Mouse (Mus musculus) brain, embryonic 18.5 days (tissue): ENCODE measurements around the gene Astn2.

ENCODE experiments used
- DNase-seq: peaks from one replicate; pipeline ENCODE4 v3.0.0-alpha.2; 2012; ENCODE audit warnings: low read depth, low spot score

Astn2 gene

DNA sequence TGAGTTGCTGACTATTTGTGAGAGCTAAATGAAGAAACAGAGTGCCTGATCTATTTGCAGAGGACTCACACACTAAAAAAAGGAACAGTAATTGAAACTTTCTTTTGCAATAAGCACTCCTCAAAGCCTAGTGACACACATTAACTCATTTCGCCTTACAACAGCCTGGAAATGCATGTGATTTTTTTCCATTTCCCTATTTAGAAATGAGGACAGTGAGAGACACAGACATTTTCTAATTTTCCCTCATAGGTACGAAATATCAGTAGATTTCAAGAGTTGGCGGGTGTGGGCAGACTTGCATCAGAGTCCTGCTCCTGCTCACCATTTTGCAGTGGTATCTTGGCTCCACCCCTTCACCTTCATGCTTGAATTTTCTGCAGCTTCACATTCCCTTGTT is 233.6 kb downstream of the Astn2 start:
- DNase-seq: no peak

DNA sequence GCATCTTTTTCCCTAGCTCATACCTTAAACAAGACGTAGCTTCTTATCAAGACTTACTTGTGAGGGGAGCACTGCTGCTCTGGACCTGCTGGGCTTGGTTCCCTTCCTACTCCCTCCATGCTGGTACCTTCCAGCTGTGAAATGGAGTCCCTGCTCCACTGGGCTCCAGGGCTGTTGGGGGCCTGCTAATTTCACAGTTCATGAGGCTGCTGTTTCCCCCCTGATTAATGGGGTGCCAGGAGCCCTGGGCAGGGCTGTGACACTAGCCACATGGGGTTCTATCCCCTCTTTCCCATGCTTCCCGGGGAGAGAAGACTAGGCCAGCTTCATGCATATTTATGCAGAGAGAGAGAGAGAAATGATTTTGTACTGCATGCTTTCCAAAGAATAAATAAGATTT is 234.9 kb downstream of the Astn2 start:
- no peak for DNase-seq

DNA sequence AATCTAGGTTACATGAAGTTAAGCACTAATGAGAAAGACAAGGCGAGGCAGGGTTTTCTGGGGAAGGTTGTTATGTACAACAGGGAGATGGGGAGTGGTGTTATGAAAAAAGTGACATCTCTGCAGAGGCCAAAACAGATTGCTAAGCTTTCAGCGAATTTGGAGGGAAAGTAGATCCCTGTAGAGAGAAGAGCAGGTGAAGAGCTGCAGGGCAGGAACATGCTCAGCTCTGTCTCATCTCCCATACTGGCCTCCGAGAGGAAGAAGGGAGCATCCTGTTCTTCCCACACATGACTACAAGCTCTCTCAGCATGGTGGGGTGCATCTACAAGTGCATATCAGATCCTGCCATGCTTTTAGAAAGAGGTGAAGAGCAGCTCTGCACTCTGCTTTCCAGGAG is 245.7 kb downstream of the Astn2 start:
- no peak for DNase-seq

DNA sequence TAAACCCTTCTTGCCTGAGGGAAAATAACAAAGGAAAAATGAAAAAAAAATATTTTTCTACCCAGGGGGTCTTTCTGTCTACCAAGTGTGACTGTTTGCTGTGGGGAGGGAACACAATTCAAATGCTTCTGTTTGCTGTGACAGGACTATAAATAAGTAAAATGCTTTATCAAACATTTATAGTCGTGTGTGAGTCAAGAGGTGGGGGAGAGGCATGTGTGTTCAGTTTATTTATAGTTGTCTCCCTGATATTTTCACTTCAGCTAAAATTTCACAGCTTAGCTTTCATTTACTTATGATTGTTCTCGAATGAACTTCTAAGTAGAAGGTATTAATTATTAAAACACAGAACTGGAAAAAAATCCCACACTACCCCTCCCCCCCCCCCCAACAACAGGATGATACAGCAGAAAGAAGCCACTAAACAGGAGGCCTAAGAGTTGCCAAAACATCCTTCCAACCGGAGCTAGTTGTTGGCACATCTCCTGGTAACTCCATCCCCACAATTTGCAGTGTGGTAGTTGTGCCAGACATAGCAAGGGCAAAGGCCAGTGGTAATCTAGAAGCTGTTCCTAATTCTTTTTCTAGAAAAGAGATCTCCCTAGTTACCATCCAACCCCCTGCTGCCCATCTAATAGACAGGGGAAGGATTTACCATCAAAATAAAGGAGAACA is 246.8 kb downstream of the Astn2 start:
- no peak for DNase-seq

DNA sequence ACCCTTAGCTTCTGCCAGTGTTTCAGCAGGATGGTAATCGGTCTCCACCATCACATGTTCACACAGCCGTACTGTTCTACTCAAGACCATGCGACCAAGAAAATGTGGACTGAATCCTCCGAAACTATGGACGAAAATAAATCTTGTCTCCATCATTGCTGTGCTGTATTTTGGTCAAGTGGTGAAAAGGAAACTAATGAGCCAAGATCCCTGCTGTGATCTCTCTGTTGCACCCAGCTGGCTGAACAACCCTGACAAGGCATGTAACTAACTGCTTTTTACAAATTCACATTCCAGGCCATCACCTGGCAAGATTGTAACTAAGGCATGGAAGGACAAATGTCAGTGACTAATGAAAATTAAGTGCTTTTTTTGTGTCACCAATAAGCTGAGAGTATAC is 257.9 kb downstream of the Astn2 start:
- DNase-seq: no peak

DNA sequence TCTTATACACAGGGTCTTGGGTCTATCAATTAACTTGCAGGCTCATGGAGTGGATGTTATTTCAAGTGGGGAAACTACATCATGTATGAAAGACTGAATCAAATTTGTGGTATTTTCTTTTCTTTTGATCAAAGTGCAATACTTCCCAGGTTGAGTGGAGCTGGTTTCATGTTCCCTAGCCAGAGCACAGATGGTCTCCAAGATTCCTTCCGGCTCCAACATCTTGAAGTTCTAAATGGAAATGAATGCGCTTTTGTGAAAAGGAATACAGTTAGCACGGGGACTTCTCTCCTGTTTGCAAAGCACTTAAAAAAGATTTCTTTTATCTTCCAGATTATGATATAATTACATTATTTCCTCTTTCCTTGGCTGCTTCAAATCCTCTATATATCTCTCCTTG is 278.2 kb downstream of the Astn2 start:
- no peak for DNase-seq

DNA sequence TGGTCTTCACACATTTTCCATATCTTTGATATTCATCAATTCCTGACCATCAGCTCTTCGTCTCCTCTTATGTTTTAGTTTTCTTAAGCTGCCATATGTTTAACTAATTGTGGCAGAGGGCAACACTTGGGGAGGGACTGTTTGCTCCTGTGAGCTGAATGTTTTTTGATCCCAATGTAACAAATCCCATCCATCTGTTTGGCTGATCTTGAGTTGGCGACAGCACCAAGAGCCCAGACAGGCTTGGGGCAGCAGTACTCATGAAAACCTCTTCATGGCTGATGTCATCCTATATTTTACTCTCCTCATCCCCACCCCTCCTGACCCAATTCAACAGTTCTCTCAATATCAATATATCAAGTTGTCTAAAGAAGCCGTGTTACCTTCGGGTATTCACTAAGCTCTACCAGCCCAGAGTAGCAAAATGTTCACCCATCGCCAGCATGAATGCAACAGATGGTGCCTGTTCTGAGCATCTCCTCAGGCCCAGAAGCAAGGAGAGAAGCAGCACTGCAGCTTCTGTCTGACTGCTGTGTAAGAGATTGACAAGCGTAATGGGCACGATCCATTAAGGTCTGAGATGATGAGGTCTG is 281.5 kb downstream of the Astn2 start:
- DNase-seq: no peak

DNA sequence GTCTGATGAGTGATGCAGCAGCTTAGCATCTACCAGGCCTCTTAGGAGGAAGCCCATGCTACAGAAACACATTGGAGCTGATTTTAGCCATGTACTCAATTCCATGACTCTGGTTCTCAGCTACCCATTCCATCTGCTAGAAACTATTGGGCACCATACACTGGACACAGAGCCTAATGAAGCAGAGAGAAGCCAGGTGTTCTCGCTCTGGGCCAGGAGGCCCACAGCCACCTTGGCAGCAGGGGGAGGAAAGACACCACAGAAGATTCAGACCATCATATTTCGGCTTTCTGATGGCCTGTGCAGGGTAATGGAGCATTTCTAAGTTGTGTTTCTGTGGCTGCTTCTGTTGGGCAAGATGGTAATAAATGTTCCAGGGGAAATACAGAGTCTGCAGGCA is 290.2 kb downstream of the Astn2 start:
- no peak for DNase-seq

DNA sequence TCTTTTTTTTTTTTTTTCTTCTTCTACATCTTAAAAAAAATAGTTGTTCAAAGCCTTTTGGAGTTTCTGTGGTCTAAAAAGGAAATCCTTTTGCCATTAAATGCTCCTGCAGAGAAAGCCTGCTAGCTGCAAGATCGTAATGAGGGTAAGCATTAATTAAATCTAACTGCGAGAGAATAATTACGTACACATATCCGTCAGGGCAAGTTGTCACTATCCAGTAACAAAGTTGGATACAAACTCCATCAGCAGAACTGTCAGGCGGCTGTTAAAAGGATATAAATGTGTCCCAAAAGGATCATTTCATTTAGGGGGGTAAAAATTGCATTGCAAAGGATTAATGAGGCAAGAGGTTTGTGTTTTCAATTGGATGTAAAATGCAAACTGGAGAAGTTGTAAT is 302.4 kb downstream of the Astn2 start:
- DNase-seq: no peak

DNA sequence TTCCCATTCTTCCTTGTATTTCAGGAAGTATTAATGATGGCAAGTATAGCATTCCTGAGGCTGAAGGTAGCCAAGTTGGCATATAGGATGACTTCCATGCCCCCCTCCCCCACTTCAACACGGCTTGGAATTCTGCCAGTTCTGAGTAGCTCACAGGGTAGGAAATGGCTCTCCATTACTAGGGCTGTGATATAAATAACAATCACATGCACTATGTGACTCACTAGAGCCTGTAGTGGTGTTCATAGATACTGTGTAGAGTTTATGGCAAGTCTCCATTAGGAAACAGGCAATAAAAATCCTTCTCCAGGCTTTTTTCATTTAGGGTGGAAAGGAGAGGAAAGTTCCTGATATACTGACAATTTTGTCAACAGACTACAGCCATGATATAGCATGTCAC is 306.8 kb downstream of the Astn2 start:
- DNase-seq: no peak

DNA sequence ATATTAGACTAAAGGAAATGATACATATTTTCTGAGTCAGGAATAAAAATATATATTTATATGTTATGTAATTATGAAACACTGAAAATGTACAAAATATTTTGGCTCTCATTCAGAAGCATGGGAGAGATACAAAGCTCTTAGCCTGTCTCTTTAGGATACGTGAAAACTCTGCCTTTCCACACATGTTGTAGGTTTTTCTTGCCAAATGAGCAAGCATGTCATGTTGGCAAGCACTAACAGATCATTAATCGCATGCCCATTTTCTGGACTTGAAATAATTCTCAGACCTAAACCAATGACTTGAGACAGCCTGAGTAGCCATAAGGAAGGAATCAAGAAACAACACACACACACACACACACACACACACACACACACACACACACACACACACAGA is 308.3 kb downstream of the Astn2 start:
- no peak for DNase-seq

DNA sequence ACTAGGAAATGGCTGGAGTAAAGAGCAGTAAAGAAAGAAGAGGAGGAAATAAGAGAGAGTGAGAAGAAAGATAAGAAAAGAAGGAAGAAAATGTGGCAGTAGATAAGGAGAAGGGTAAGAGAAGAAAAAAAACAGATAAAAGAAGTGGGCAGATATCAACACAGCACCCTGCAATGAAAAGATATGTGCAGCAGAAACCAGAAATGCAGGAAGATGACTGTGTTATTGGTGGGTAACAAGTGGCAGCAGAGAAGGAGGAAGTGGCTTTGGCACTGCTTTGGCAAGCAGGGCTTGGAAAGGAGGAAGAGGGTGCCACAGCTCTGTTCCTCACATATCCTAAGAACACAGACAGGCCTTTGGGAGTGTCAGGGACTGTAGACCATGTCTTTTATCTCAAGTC is 347.2 kb downstream of the Astn2 start:
- no peak for DNase-seq

DNA sequence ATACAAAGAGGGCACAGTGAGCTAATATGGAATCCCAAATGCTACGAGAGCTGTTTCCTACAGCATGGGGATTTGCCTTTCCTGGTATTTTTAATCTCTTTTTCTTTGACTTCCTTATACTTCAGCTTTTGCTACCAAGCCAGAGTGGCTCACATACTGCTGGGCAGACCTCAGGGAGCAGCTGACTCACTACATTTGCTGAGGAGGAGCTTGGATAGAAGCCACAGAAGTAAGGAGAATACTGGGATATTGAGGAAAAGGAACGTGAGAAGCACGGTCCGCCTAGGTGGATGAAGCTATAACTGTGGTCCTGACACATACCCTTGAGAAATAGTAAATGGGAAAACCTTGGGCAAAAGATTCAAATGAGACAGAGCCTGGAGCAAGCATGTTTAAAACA is 348.7 kb downstream of the Astn2 start:
- no peak for DNase-seq

DNA sequence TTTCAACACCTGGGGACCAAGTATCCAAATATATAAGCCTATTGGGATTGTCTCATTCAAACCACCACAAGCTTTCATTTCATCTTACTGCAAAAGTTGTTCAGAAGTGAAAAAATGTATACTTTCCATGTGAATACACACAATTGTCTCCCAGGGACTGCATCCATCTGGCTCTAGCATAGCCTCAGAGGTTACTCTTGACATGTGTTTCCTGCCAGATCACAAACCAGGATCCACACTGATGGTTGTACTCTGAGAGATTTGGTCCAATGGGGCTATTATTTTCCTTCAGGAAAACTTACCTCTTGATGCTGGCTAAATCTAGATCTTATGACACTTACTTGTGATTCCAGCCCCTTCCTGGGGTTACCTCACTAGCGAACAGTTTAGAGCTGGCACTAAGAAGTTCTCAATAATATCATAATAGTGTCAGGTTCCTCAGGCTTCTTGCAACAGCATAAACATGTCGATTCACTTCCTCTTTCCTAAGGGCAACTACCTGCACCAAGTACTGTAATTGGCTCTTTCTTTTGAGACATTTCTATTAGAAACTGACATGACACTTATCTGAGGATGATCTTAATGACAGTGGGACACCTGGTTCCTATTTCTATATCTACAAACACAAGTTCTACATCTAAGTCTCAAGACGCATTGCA is 361.3 kb downstream of the Astn2 start:
- no peak for DNase-seq

DNA sequence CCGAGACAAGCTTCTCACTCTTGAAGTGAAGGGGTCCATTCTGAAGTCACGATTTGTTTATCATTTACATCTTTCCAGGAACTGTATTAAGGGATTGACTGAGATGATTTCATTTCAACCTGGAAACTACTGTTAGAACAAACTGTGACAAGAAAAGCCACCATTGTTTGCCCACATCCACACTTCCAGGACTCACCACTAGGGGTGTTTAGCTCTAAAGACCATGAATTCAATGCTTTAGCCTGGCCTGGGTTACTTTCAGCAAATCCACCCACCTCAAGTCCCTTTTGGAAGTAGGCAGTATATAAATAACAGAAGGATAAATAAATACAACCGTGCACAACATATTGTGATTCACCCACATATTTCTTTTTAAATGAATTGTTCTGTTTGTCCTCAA is 370.6 kb downstream of the Astn2 start:
- DNase-seq: no peak

DNA sequence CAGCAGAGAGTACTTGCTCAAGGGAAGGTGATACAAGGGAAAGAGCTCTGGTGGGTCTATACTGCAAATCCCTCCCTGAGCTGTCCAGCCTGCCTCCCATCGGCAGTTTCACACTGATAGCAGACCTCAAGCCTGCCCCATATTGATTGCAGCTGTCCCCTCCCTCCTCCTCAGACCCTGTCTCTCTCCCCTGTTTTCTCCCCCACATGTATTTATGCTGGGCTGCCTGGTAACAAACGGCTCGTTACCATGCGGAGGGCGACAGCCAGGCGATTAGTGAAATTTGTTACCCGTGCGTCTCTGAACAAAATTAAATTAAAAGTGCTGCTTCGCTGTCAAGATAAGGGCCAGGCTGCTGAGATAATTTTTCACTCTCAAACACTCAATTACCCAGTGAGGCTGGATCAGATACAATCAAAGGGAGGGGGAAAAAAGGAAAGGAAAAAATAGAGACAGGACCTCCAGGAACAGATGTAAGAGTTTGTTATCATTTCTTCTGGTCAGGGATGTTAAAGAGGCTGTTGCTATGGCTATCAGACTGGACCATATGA is 373.0 kb downstream of the Astn2 start:
- no peak for DNase-seq

DNA sequence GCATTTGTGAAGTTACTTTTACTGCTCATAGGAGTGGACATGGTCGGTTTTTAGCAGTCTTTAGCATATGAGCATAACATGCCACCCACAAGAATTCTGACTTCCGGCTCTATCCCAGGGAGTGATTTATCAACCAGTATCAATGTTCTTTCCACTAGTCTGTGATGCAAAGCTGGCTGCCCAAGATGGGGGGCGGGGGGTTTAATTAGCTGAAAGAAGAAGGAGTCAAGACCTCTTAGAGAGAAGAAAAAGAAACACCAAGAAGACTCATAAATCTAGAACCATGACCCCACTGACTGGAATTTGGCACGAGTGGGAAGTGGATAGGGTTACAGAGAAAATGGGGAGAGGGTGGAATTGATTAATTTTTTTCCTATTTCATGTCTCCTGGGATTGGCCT is 374.5 kb downstream of the Astn2 start:
- no peak for DNase-seq

DNA sequence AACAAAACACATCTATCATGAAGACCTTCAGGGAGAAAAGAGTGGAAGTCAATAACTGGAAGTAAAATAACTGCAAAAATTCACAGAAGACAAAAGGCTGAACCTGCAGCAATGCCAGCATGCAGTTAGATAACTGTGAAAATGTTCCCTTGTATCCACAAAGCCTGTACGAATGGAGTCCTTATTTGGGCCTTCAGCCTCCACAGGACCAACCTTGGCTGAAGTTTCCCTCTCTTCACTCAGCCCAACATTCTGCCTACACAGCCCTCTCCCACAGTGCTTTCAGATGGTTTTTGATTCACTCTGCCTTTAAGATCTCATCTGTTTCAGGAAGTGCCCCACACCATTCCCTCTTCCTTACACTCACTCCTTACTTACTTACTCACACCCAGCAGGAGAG is 376.5 kb downstream of the Astn2 start:
- no peak for DNase-seq

DNA sequence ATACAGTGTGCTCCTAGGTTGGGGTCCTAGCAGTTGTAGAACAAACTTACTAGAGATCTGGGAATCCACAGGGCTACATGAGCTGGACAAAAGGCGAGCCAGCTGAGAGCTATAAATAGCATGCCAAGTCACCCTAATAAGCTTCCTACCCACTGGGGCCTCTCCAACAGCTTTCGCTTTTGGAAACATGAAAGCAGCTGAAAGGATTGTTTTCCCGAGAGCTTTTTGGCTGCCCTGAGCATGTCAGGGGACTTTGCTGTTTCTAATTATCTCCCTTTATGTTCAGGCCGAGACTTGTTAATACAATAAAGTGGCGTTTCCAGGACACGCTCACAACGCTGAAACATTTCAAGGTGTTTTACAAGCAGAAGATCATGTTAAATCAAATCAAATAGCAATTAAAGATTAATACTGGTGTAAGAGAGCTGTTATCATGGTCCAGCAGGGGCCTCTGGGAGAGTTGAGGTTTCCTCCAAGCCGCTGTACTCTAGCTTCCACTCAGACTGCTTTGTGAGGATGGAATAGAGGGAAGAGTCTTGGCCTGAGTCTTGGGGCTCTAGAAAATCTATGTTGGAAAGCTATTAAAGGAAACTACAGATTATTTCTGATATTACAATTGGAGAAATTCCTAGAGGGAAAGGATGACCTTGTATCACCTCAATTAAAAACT is 378.9 kb downstream of the Astn2 start:
- DNase-seq: peak; percentile 26

DNA sequence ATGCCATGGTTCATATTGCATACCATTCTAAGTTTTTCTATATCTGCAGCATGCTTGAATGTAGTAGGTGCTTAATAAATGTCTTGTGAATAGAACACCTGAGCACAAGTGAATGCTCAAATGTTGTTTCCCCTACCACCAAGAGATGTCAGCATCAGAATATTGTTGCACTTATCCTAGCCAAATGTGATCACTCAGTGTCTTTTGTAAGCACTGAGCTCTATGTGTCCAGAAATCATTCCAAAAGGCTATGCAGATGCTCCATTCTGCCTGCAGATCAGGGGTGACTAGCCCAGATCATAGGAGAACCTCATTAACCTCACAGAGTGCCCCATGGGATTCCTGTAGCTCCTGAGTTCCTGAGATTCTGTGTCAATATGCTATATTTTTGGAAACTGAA is 401.5 kb downstream of the Astn2 start:
- DNase-seq: no peak

DNA sequence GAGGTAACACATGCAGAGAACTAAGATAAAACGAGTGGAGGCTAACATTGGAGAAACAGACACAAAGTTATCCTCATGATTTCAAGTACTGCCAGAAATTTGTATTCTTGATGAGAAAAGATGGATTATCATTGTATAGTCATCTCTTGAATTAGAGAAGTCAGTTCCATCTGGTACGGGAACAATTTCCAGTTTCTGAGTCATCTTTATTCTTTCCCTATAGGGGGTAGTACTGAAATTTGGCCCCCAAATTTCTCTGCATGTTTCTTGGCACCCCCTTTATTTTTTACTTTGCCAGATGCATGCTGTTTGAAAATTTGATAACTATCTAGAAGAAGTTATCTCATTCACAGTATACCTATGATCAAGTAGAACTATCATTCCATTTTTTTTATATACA is 420.8 kb downstream of the Astn2 start:
- no peak for DNase-seq

DNA sequence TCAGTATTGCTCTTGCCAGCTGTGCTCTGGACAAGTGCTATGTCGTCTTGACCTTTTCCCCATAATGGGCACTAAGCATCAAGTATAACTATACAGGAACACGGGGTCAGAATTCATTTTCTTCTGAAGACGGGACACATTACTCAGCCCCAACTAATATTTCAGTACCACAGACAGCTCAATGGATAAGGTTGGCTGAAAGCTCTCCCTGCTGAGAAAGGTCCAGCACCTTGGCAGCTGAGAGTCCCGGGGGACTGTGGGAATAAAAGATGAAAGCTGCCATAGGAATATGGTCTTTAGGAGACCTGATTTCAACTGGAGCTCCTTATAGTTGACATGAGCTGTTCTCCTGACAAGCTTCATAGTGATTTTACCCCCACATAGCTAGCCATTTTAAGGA is 421.5 kb downstream of the Astn2 start:
- DNase-seq: no peak

DNA sequence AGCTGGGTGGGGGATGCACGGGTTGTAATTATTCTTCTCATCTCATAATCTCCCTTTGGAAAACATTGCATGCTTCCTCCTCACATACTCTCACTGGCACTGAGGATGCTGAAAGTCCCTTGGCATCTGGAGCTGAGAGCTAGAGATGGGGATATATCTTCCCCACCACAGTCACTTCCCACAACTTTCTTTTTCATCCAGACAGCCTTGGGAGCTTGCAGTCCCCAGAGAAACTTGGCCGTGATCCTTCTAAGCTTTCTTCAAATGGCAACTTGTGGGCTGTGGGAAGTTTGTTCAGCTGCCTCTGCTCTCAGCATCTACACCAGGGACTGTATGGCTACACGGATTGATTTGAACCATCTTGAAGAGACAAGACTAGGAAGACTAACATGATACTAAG is 428.2 kb downstream of the Astn2 start:
- DNase-seq: no peak
